Mouse (Mus musculus) forebrain, embryonic 11.5 days (tissue): ENCODE measurements around the gene Ube2c. TPM values are rescaled to one million over a fixed set of nuclear protein-coding genes. Genes with fewer than 3 reads are reported as not detected.
"Not testable (repeated sequence)": the region's sequence is repeated elsewhere in the genome, so short reads cannot be mapped to it uniquely, and the experiment has no call there.

Experiments used
- ATAC-seq: fragments of 200-750 bp; cut with Nextera tagmentation; replicated peaks from 2 replicates; pipeline ENCODE4 v1.8.0; 2017; ENCODE audit warnings: moderate TSS enrichment; ENCODE audit not compliant: low FRiP score
- DNase-seq: peaks from one replicate; pipeline ENCODE4 v3.0.0-alpha.2; 2017; ENCODE audit warnings: low spot score
- H3K27ac ChIP-seq: fragments of 300-500 bp; sonication (generic); 2 replicates; pipeline ENCODE4 v1.5.1; 2014; ENCODE audit warnings: low read depth, low read length
- H3K27me3 ChIP-seq: fragments of 300-500 bp; sonication (generic); 2 replicates; pipeline ENCODE4 v1.6.1; 2014; ENCODE audit warnings: mild to moderate bottlenecking, low read length, mixed read lengths; ENCODE audit not compliant: control insufficient read depth, insufficient read depth
- H3K36me3 ChIP-seq: fragments of 300-500 bp; sonication (generic); 2 replicates; pipeline ENCODE4 v1.6.1; 2014; ENCODE audit warnings: mild to moderate bottlenecking, low read length, moderate library complexity, mixed read lengths; ENCODE audit not compliant: control insufficient read depth, insufficient read depth
- H3K4me1 ChIP-seq: fragments of 300-500 bp; sonication (generic); replicated peaks from 2 replicates; pipeline ENCODE4 v1.6.1; 2014; ENCODE audit warnings: low read length, mixed read lengths; ENCODE audit not compliant: control insufficient read depth, insufficient read depth
- H3K4me2 ChIP-seq: fragments of 300-500 bp; sonication (generic); 2 replicates; pipeline ENCODE4 v1.6.1; 2014; ENCODE audit warnings: low read depth, mild to moderate bottlenecking, low read length, moderate library complexity, mixed read lengths; ENCODE audit not compliant: severe bottlenecking
- H3K4me3 ChIP-seq: fragments of 300-500 bp; sonication (generic); 2 replicates; pipeline ENCODE4 v1.5.1; 2014; ENCODE audit warnings: low read depth, low read length
- H3K9ac ChIP-seq: fragments of 300-500 bp; sonication (generic); 2 replicates; pipeline ENCODE4 v1.6.1; 2014; ENCODE audit warnings: low read length
- H3K9me3 ChIP-seq: fragments of 300-500 bp; sonication (generic); 2 replicates; pipeline ENCODE4 v1.6.1; 2016; ENCODE audit warnings: low read length, mixed read lengths; ENCODE audit not compliant: control insufficient read depth
- WGBS: fragments of 180-500 bp; shearing (Covaris S2); extraction: QIAGEN DNeasy Blood & Tissue Kit; methylation state at CpG from one replicate; pipeline ENCODE4 v1.1.7; 2014; 5-methylcytosine and 5-hydroxymethylcytosine counted together
- polyA plus RNA-seq: library from polyadenylated mRNA; unstranded; fragments of >200 nt; fragmentation: Nextera tagmentation; extraction: Ambion mirVana; gene quantifications from 2 replicates; pipeline ENCODE4 v1.2.1, GENCODE M21; 2014

Gene Ube2c
- polyA plus RNA-seq, 1 experiment from 2014 or later, result 686 TPM

DNA sequence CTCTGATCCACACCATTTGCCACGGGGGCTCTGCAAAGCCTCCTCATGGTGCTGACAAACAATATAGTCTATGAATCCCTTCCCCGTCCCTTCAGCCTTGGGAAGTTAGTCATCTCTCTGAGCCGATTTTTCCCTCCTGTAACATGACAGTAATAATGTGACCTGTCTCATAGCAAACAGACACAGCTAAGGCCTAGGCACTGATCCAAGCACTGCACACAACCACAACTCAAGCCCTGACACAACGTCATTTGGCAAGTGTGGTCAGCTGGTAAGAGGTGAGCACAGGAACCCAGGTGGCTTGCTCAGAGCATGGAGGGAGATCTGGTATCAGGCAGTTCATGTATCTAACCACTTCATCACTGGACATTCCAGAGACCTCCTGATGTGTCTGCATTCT, 26.2 kb downstream of the Ube2c start:
- Histone ChIP-seq H3K27me3 (no peaks in the 10 kb centered on the region), H3K36me3 (peaks cover 4% of the 10 kb centered on the region; the same call in 1 of the 2 replicates), H3K4me1 (no peaks in the 10 kb centered on the region), H3K27ac (no peak overlapping the region), H3K4me2 (no peak overlapping the region), H3K9me3 (no peaks in the 10 kb centered on the region), H3K9ac (no peak overlapping the region), H3K4me3 (no peak overlapping the region)
- DNase-seq (no peak), ATAC-seq (no peak)
- WGBS, result 90% methylated on average over 4 of the region's 4 CpGs

DNA sequence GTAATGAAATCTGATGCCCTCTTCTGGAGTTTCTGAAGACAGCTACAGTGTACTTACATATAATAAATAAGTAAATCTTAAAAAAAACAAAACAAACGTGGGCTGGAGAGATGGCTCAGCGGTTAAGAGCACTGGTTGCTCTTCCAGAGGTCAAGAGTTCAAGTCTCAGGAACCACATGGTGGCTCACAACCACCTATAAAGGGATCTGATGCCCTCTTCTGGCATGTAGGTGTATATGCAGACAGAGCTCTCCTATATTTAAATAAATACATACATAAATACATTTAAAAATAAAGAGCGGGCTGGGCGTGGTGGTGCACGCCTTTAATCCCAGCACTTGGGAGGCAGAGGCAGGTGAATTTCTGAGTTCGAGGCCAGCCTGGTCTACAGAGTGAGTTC, 28.9 kb downstream of the Ube2c start:
- not testable (repeated sequence) for H3K27ac ChIP-seq, H3K9ac ChIP-seq, H3K4me2 ChIP-seq, DNase-seq, ATAC-seq, H3K4me3 ChIP-seq, H3K9me3 ChIP-seq, H3K36me3 ChIP-seq, H3K4me1 ChIP-seq, H3K27me3 ChIP-seq
- 85% methylated on average over 6 of the region's 6 CpGs for WGBS

DNA sequence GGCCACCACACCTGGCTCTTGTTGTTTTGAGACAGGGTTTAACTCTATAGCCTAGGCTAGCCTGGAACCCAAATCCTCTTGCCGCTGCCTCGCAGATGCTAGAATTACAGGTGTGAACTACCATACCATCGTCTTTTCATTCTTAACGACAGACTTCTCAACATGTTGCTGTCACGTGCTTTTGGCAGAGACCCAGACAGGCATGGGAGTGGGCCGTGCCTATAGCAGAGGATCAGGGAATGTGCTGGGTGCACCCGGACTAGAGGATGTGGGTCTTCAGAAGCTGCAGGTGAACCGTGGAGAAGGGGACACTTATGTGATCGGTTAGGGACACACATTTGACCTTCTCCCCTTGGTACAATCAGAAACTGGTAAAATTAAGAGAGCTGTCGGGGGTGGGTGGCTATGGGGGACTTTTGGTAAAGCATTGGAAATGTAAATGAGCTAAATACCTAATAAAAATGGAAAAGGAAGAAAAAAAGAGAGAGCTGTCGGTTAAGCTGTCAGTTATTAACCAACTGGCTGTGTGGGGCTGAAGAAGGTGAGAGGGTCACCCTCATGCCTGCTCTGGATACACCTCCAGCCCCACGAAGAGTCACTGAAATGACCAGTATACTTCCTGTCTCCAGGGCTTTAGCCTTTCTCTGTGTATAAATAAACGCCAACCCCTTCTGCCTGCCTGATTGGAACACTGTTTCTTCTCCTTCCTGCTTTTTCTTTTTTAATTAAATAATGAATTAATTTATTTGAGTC, 30.7 kb downstream of the Ube2c start:
- DNase-seq (no peak), ATAC-seq (no peak)
- H3K9ac ChIP-seq, result no peak overlapping the region
- no peaks in the 10 kb centered on the region for H3K27me3 ChIP-seq
- no peak overlapping the region for H3K4me2 ChIP-seq
- 90% methylated on average over 13 of the region's 13 CpGs for WGBS
- H3K4me1 ChIP-seq, result peaks cover 5% of the 10 kb centered on the region; the same call in 1 of the 2 replicates
- no peak overlapping the region for H3K27ac ChIP-seq
- H3K9me3 ChIP-seq, result no peaks in the 10 kb centered on the region
- H3K36me3 ChIP-seq, result no peaks in the 10 kb centered on the region; the same call in 1 of the 2 replicates
- H3K4me3 ChIP-seq, result no peak overlapping the region

DNA sequence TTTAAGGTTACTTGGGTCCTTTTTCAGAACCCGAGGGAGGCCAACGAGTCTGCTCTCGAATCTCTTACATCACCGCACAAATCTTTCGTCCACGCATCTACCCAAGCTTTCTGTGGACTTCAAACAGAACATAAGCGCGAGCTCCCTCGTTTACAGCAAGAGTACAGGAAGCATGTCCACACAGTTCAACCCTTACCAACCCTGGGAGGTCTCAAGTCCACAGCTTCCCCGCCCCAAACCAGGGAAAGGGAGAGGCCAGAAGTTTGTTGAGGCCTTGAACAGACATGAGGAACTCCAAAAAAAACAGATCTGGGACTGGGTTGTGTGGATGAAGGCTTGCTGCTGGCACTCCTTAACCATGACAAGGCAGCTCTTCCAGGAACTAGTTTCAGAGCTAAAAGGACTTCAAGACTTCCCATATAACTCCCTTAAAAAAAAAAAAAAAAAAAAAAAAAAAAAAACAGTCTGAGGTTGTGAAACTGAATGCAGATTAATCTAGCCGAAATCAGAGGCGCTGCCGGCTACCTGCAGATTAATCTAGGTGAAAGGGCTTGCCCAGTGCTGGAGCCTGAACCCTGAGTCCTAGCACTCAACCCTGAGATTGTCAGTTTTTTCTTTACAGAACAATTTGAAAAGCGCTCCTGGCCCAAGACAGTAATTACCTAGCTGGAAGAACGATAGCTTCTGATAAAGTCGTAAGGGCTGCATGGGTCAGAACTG, 33.7 kb downstream of the Ube2c start:
- Histone ChIP-seq H3K9ac (peak overlapping the region; percentile 76), H3K4me2 (peak overlapping the region; percentile 60), H3K36me3 (no peaks in the 10 kb centered on the region; the same call in 1 of the 2 replicates), H3K4me3 (peak overlapping the region; percentile 80; the same call in 1 of the 2 replicates), H3K4me1 (peaks cover 5% of the 10 kb centered on the region; the same call in 1 of the 2 replicates), H3K27me3 (no peaks in the 10 kb centered on the region), H3K9me3 (no peaks in the 10 kb centered on the region), H3K27ac (no peak overlapping the region)
- WGBS, result 92% methylated on average over 16 of the region's 16 CpGs
- DNase-seq (no peak), ATAC-seq (no peak)

DNA sequence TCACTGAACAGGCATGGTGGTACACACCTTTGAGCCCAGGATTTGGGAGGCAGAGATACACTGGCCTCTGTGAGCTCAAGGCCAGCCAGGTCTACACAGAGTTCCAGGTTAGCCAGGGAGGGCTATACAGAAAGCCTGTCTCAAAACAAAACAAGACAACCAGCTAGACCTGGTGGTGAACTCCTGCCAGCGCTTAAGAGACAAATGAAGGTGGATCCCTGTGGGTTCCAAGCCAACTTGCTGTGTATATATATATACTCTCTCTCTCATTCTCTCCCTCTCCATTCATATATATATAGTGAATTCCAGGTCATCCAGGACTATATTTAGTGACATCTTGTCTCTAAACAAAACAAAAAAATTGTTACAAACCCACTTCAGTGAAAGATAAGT, 34.2 kb downstream of the Ube2c start:
- peaks cover 5% of the 10 kb centered on the region; the same call in 1 of the 2 replicates for H3K4me1 ChIP-seq

DNA sequence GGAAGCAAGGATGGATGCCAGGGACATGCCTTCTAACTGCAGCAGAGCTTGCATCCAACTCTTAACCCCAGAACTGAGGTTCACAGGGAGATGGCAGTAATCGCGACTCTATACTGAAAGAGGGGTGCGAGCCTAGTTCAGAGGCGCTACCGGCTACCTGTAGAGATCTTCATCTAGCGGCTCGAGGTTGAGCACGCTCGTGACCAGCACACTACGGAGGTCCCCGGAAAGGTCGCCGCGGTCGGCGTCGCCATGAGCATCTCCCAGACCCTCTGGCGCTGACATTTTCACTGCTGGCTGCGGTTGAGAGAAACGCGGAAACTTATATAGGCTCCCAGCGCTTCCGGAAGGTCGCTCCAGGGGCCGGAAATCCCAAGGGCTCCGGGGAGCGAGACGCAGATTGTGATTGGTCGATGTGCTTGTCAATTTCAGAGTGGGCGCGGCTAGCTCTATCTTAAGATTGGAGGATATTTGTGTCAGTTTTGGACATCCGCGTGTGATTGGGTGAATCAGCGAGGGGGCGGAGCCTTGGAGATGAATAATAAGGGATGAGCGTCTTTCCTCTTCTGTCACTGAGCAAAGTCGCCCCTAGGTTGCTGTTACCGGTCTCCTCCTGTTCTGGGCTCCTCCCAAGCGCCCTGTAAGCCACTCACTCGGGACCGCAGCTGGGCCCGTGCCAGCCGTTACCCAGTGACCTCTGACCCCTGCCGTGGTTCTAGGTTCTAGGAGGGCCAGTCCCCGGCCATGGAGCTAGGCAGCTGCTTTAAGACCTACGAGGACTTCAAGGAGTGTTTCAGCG, 35.0 kb downstream of the Ube2c start, which contains the start of the genes Acot8 and Zswim3:
Acot8 (minus strand) TSS at position 350 of the 799 bp plus-strand sequence.
Zswim3 (plus strand) TSS at position 566 of the 799 bp plus-strand sequence.
- under 1% methylated on average over 47 of the region's 47 CpGs for WGBS
- H3K27ac ChIP-seq, result no peak within 1 kb of the TSS
- H3K4me2 ChIP-seq, result peak within 1 kb of the TSS; percentile 64
- H3K36me3 ChIP-seq, result no peaks in the 10 kb centered on the region; the same call in 1 of the 2 replicates
- H3K27me3 ChIP-seq, result no peaks in the 10 kb centered on the region
- peak within 1 kb of the TSS; percentile 80 for H3K4me3 ChIP-seq
- ATAC-seq (peak; percentile 98), DNase-seq (peak; percentile 96)
- no peaks in the 10 kb centered on the region for H3K9me3 ChIP-seq
- H3K4me1 ChIP-seq, result peaks cover 5% of the 10 kb centered on the region; the same call in 1 of the 2 replicates
- H3K9ac ChIP-seq, result peak within 1 kb of the TSS; percentile 76

More for the DNA sequence above, 34.2 kb downstream of the Ube2c start:
- peak overlapping the region; percentile 76 for H3K9ac ChIP-seq
- ATAC-seq (no peak), DNase-seq (no peak)
- no peaks in the 10 kb centered on the region for H3K27me3 ChIP-seq
- no peak overlapping the region for H3K27ac ChIP-seq
- H3K4me3 ChIP-seq, result peak overlapping the region; percentile 80
- no peaks in the 10 kb centered on the region for H3K9me3 ChIP-seq
- H3K36me3 ChIP-seq, result no peaks in the 10 kb centered on the region; the same call in 1 of the 2 replicates
- WGBS, result 64% methylated on average over 1 of the region's 1 CpGs
- H3K4me2 ChIP-seq, result peak overlapping the region; percentile 60

DNA sequence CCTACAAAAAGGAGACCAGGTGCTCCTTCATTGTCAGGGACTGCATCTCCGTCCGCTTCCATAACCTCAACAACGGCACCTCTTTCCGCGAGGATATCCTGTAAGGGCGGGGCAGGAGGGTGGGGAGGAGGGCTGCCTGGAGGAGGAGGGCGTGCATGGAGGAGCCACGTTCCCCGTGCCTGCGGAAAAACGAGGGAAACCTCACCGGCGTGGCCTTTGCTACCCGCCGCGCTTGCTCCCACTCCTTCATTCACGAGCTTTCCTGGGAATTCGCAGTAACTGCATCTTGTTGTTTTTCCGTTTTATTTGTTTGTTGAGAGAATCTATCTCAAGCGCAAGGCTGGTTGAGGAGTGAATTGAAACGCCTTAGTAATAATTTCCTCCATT, 35.6 kb downstream of the Ube2c start:
- DNase-seq, result peak; percentile 73
- peak; percentile 57 for ATAC-seq
- H3K9me3 ChIP-seq, result no peaks in the 10 kb centered on the region

DNA sequence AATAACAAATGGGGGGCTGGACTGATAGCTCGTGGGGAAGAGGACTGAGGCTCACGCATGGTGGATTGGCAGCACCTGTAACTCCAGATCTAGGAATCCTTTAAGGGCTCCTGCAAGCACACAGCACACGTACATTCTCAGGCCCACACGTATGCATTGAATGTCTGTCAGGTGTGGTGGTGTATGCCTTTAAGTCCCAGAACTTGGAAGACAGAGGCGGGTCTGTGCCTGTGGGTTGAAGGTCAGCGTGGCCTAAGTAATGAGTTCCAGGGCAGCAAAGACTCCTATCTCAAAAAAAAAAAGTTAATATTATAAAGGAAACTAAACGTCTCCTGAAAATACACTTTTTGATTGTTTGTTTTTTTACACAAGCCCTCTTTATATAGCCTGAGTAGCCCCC, 36.9 kb downstream of the Ube2c start:
- ATAC-seq (no peak), DNase-seq (no peak)
- Histone ChIP-seq H3K4me3 (no peak overlapping the region), H3K27me3 (no peaks in the 10 kb centered on the region), H3K4me1 (peaks cover 5% of the 10 kb centered on the region; the same call in 1 of the 2 replicates), H3K9me3 (no peaks in the 10 kb centered on the region), H3K4me2 (no peak overlapping the region), H3K9ac (no peak overlapping the region), H3K27ac (no peak overlapping the region), H3K36me3 (no peaks in the 10 kb centered on the region)
- WGBS, result 90% methylated on average over 7 of the region's 7 CpGs

More for the DNA sequence above, 35.6 kb downstream of the Ube2c start:
- Histone ChIP-seq H3K27me3 (no peaks in the 10 kb centered on the region), H3K27ac (no peak overlapping the region), H3K36me3 (no peaks in the 10 kb centered on the region; the same call in 1 of the 2 replicates), H3K4me1 (peaks cover 5% of the 10 kb centered on the region; the same call in 1 of the 2 replicates), H3K9ac (peak overlapping the region; percentile 71), H3K4me2 (peak overlapping the region; percentile 64), H3K4me3 (peak overlapping the region; percentile 80)
- WGBS, result 3% methylated on average over 21 of the region's 21 CpGs
